Mouse (Mus musculus): ENCODE data around the gene Cilp2. TPM values are rescaled to one million over a fixed set of nuclear protein-coding genes. Genes with fewer than 3 reads are reported as not detected.

The Cilp2 gene
- not detected for polyA plus RNA-seq (2017; shearing (Covaris generic))

GRCm38 (mm10) chr8:69887289-69888243 lies at the start of gene Cilp2:
Gene Cilp2, minus strand, starts transcription at chr8:69887687.

GRCm38 (mm10) chr8:69902163-69903062 lies 14.9 kb upstream of the Cilp2 start, which contains the start of the genes Tssk6, Ndufa13 and Yjefn3:
Gene Tssk6, plus strand, starts transcription at chr8:69902184.
Gene Ndufa13, minus strand, starts transcription at chr8:69902558.
Gene Yjefn3, minus strand, starts transcription at chr8:69902712.

GRCm38 (mm10) chr8:69832298-69832853 lies 55.1 kb downstream of the Cilp2 start, which contains the start of gene Pbx4:
Gene Pbx4, plus strand, starts transcription at chr8:69832491.

Other genes starting within 250 kb of the Cilp2 start
- gene Zfp964, start 233.2 kb downstream of the Cilp2 start, polyA plus RNA-seq (2017; shearing (Covaris generic)), result 0.16 TPM
- gene Zfp869, start 177.0 kb downstream of the Cilp2 start, polyA plus RNA-seq (2017; shearing (Covaris generic)), result 104 TPM
- gene Zfp963, start 137.7 kb downstream of the Cilp2 start, polyA plus RNA-seq (2017; shearing (Covaris generic)), result 7.9 TPM
- gene Gm20422, start 112.8 kb downstream of the Cilp2 start, polyA plus RNA-seq (2017; shearing (Covaris generic)), result 1.2 TPM
- 109 TPM for gene Atp13a1, start 96.5 kb downstream of the Cilp2 start, polyA plus RNA-seq (2017; shearing (Covaris generic))
- 30.1 TPM for gene Zfp866, start 96.5 kb downstream of the Cilp2 start, polyA plus RNA-seq (2017; shearing (Covaris generic))
- 168 TPM for gene Gmip, start 79.0 kb downstream of the Cilp2 start, polyA plus RNA-seq (2017; shearing (Covaris generic))
- gene Lpar2, start 65.3 kb downstream of the Cilp2 start, polyA plus RNA-seq (2017; shearing (Covaris generic)), result 0.06 TPM
- 7.5 TPM for gene Pbx4, start 55.2 kb downstream of the Cilp2 start, polyA plus RNA-seq (2017; shearing (Covaris generic))
- 1.3 TPM for gene Tssk6, start 14.5 kb upstream of the Cilp2 start, polyA plus RNA-seq (2017; shearing (Covaris generic))
- gene Ndufa13, start 14.9 kb upstream of the Cilp2 start, polyA plus RNA-seq (2017; shearing (Covaris generic)), result 80.1 TPM
- 1.7 TPM for gene Yjefn3, start 15.0 kb upstream of the Cilp2 start, polyA plus RNA-seq (2017; shearing (Covaris generic))
- gene Gatad2a, start 108.7 kb upstream of the Cilp2 start, polyA plus RNA-seq (2017; shearing (Covaris generic)), result 116 TPM
- 143 TPM for gene Mau2, start 155.0 kb upstream of the Cilp2 start, polyA plus RNA-seq (2017; shearing (Covaris generic))
- gene Sugp1, start 155.1 kb upstream of the Cilp2 start, polyA plus RNA-seq (2017; shearing (Covaris generic)), result 52.6 TPM
- gene Tm6sf2, start 185.2 kb upstream of the Cilp2 start, polyA plus RNA-seq (2017; shearing (Covaris generic)), result not detected
- not detected for gene Hapln4, start 195.8 kb upstream of the Cilp2 start, polyA plus RNA-seq (2017; shearing (Covaris generic))
- gene Ncan, start 233.2 kb upstream of the Cilp2 start, polyA plus RNA-seq (2017; shearing (Covaris generic)), result not detected
- 48.4 TPM for gene Nr2c2ap, start 243.6 kb upstream of the Cilp2 start, polyA plus RNA-seq (2017; shearing (Covaris generic))

Data from naive thymus-derived CD4-positive, alpha-beta T cell, adult 5 months (primary cell).